Mouse (Mus musculus): ENCODE data around the gene Mreg. TPM values are rescaled to one million over a fixed set of nuclear protein-coding genes. Genes with fewer than 3 reads are reported as not detected.
"Not testable (repeated sequence)": the region's sequence is repeated elsewhere in the genome, so short reads cannot be mapped to it uniquely, and the experiment has no call there.

The Mreg gene
- total and polyA plus RNA-seq, 2 experiments, result 19.5 to 43.1 TPM

DNA sequence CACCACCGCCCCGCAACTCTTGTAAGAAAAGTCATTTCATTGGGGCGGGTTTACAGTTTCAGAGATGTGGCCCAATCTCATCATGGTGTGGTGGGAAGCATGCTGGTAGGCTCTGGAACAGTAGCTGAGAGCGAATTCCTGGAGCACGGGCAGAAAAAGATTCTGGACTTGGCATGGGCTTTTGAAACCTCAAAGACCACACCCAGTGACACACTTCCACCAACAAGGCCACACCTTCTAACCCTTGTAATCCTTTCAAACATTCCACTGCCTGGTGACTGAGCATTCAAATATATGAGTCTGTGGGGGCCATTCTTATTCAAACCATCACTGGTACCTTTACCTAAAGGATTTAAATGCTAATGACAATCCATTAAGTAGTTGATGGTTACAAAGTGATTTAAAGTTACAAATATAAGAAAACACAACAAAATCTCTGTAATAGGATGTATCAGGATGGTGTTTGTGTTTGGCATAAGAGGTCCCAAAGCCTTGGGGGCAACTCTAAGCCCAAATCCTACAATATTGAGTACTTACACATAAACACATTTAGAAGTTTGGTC is 30.6 kb upstream of the Mreg start:
- H3K4me1 ChIP-seq (ENCODE audit: control insufficient read depth, insufficient read depth, low read length), result no peaks in the 10 kb centered on the region
- no peaks in the 10 kb centered on the region for H3K79me2 ChIP-seq (ENCODE audit: control insufficient read depth, insufficient read depth, low read length)
- H3K9ac ChIP-seq (ENCODE audit: low read depth, low read length), result no peak overlapping the region
- no peak overlapping the region for H3K4me3 ChIP-seq (ENCODE audit: insufficient read depth, low read depth, low read length)
- H3K27me3 ChIP-seq (ENCODE audit: control insufficient read depth, insufficient read depth, low read length), result no peaks in the 10 kb centered on the region
- H3K27ac ChIP-seq (replicated peaks; ENCODE audit: insufficient read depth, low read depth, low read length), result no peak overlapping the region
- WGBS, result 83% methylated on average over 5 of the region's 5 CpGs
- DNase-seq (ENCODE audit: extremely low read depth, low read depth, low spot score), result peak; percentile 57
- no peaks in the 10 kb centered on the region for H3K36me3 ChIP-seq (ENCODE audit: control insufficient read depth, insufficient read depth, low read length)
- no peak for TF ChIP-seq CTCF (IDR thresholded peaks at IDR 0.05; ENCODE audit: low read depth, low read length)
- TF ChIP-seq POLR2A (IDR thresholded peaks at IDR 0.05; ENCODE audit: extremely low read depth, insufficient read depth, low read length), result no peak

DNA sequence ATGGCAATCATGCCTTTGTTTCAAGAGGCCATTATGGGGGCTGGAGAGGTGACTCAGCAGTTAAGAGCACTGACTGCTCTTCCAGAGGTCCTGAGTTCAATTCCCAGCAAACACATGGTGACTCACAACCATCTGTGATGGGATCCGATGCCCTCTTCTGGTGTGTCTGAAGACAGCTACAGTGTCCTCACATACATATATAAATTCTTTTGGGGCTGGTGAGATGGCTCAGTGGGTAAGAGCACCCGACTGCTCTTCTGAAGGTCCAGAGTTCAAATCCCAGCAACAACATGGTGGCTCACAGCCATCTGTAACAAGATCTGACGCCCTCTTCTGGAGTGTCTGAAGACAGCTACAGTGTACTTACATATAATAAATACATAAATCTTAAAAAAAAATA is 27.0 kb upstream of the Mreg start:
- H3K9ac ChIP-seq (ENCODE audit: low read depth, low read length); H3K79me2 ChIP-seq (ENCODE audit: control insufficient read depth, insufficient read depth, low read length); H3K4me1 ChIP-seq (ENCODE audit: control insufficient read depth, insufficient read depth, low read length); H3K4me3 ChIP-seq (ENCODE audit: insufficient read depth, low read depth, low read length); DNase-seq (ENCODE audit: extremely low read depth, low read depth, low spot score); H3K36me3 ChIP-seq (ENCODE audit: control insufficient read depth, insufficient read depth, low read length); H3K27ac ChIP-seq (replicated peaks; ENCODE audit: insufficient read depth, low read depth, low read length); H3K27me3 ChIP-seq (ENCODE audit: control insufficient read depth, insufficient read depth, low read length): not testable (repeated sequence)
- 91% methylated on average over 3 of the region's 3 CpGs for WGBS

GRCm38 (mm10) chr1:72238016-72238580 is 26.0 kb upstream of the Mreg start:
- no peaks in the 10 kb centered on the region for H3K4me1 ChIP-seq (ENCODE audit: control insufficient read depth, insufficient read depth, low read length)
- H3K27me3 ChIP-seq (ENCODE audit: control insufficient read depth, insufficient read depth, low read length), result no peaks in the 10 kb centered on the region; the same call in 1 of the 2 replicates
- TF ChIP-seq CTCF (IDR thresholded peaks at IDR 0.05; ENCODE audit: low read depth, low read length), result no peak
- no peak for TF ChIP-seq POLR2A (IDR thresholded peaks at IDR 0.05; ENCODE audit: extremely low read depth, insufficient read depth, low read length)
- WGBS, result 81% methylated on average over 10 of the region's 10 CpGs
- no peak overlapping the region for H3K9ac ChIP-seq (ENCODE audit: low read depth, low read length)
- H3K79me2 ChIP-seq (ENCODE audit: control insufficient read depth, insufficient read depth, low read length), result no peaks in the 10 kb centered on the region
- DNase-seq (ENCODE audit: extremely low read depth, low read depth, low spot score), result no peak
- H3K36me3 ChIP-seq (ENCODE audit: control insufficient read depth, insufficient read depth, low read length), result no peaks in the 10 kb centered on the region
- H3K27ac ChIP-seq (replicated peaks; ENCODE audit: insufficient read depth, low read depth, low read length), result no peak overlapping the region
- no peak overlapping the region for H3K4me3 ChIP-seq (ENCODE audit: insufficient read depth, low read depth, low read length)

DNA sequence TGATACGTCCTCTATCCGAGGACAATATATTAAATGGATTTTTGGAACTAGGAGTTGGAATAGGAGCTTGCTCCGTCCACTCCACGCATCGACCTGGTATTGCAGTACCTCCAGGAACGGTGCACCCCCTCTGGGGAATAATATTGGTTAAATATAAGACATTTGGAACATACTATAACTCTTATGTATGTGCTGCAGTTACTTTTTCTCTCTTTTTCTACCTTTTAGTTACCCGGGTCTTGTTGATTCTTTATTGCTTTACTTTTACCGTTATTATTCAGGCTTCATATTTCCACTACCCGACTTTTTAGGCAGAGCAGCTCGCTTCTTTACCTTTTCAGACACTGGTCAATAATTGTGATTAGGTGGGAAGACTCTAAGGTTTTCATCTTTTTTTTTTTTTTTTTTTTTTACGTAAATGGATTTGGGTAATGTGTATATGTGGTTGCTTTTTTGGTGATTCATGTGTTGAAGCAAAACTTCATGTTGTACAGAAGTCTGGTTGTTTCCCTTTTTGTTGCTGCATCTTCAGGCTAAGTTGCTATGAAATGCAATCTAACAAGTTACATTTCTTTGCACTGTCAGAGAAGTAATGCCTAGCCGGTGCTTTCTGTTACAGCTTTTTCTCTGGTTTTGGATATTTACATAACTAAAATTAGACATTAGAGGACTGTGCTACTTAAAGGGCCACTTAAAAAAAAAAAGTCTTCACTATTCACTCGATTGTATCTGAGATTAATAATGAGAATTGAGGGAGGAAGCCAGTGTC is 25.1 kb upstream of the Mreg start:
- H3K79me2 ChIP-seq (ENCODE audit: control insufficient read depth, insufficient read depth, low read length), result no peaks in the 10 kb centered on the region
- TF ChIP-seq CTCF (IDR thresholded peaks at IDR 0.05; ENCODE audit: low read depth, low read length) (no peak), POLR2A (IDR thresholded peaks at IDR 0.05; ENCODE audit: extremely low read depth, insufficient read depth, low read length) (no peak)
- no peak overlapping the region for H3K9ac ChIP-seq (ENCODE audit: low read depth, low read length)
- H3K27ac ChIP-seq (replicated peaks; ENCODE audit: insufficient read depth, low read depth, low read length), result no peak overlapping the region
- WGBS, result 5% methylated on average over 13 of the region's 13 CpGs
- H3K36me3 ChIP-seq (ENCODE audit: control insufficient read depth, insufficient read depth, low read length), result no peaks in the 10 kb centered on the region
- no peak overlapping the region for H3K4me3 ChIP-seq (ENCODE audit: insufficient read depth, low read depth, low read length)
- no peaks in the 10 kb centered on the region for H3K4me1 ChIP-seq (ENCODE audit: control insufficient read depth, insufficient read depth, low read length)
- H3K27me3 ChIP-seq (ENCODE audit: control insufficient read depth, insufficient read depth, low read length), result no peaks in the 10 kb centered on the region; the same call in 1 of the 2 replicates
- DNase-seq (ENCODE audit: extremely low read depth, low read depth, low spot score), result peak; percentile 59

GRCm38 (mm10) chr1:72236363-72237006 is 24.4 kb upstream of the Mreg start:
- WGBS, result under 1% methylated on average over 39 of the region's 50 CpGs
- H3K36me3 ChIP-seq (ENCODE audit: control insufficient read depth, insufficient read depth, low read length); DNase-seq (ENCODE audit: extremely low read depth, low read depth, low spot score); H3K79me2 ChIP-seq (ENCODE audit: control insufficient read depth, insufficient read depth, low read length); H3K27ac ChIP-seq (replicated peaks; ENCODE audit: insufficient read depth, low read depth, low read length); H3K4me1 ChIP-seq (ENCODE audit: control insufficient read depth, insufficient read depth, low read length); H3K27me3 ChIP-seq (ENCODE audit: control insufficient read depth, insufficient read depth, low read length): not testable (repeated sequence)
- Histone ChIP-seq H3K4me3 (ENCODE audit: insufficient read depth, low read depth, low read length) (peak overlapping the region; percentile 64), H3K9ac (ENCODE audit: low read depth, low read length) (peak overlapping the region; percentile 73)

GRCm38 (mm10) chr1:72232592-72232991 is 20.5 kb upstream of the Mreg start:
- H3K36me3 ChIP-seq (ENCODE audit: control insufficient read depth, insufficient read depth, low read length); H3K79me2 ChIP-seq (ENCODE audit: control insufficient read depth, insufficient read depth, low read length); H3K9ac ChIP-seq (ENCODE audit: low read depth, low read length); H3K27me3 ChIP-seq (ENCODE audit: control insufficient read depth, insufficient read depth, low read length); H3K4me1 ChIP-seq (ENCODE audit: control insufficient read depth, insufficient read depth, low read length); H3K4me3 ChIP-seq (ENCODE audit: insufficient read depth, low read depth, low read length); H3K27ac ChIP-seq (replicated peaks; ENCODE audit: insufficient read depth, low read depth, low read length); DNase-seq (ENCODE audit: extremely low read depth, low read depth, low spot score): not testable (repeated sequence)
- TF ChIP-seq CTCF (IDR thresholded peaks at IDR 0.05; ENCODE audit: low read depth, low read length), result peak; percentile 21; the same call in 1 of the 2 replicates
- WGBS, result 76% methylated on average over 10 of the region's 10 CpGs

Data from liver, adult 2 months (tissue).